Mouse (Mus musculus): ENCODE data around the gene Hist1h4n.
"Not testable (repeated sequence)": the region's sequence is repeated elsewhere in the genome, so short reads cannot be mapped to it uniquely, and the experiment has no call there.

DNA sequence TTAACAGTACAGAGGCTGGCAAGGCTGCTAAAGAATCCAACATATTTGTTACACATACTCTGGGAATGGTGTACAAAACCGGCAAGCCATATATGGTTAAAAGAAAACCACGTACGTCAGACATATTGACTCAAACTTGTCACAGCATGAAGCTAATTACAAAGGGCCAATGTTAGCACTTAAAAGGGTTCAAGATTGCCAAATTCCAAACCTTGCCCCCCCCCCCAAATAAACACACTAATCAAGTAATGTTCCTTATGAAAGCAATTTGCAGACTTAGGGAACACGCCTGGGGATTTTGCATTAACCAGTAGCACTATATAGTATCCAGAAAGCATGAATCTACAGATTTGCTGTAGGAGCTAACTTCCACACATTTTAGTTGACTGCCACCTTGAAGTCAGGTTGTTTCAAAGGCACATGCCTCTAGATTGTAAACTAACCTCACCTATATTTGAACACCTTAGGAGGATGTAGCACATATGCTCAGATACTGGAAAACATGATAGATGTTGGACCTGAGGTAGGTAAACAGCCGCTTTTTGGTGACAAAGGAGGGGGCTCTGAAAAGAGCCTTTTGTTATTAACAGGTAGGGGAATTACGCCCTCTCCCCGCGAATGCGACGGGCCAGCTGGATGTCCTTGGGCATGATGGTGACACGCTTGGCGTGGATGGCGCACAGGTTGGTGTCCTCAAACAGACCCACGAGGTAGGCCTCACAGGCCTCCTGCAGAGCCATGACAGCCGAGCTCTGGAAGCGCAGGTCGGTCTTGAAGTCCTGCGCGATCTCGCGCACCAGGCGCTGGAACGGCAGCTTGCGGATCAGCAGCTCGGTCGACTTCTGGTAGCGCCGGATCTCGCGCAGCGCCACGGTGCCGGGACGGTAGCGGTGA is 49.4 kb downstream of the Hist1h4n start:
- not testable (repeated sequence) for TF ChIP-seq CTCF (conservative IDR thresholded peaks at IDR 0.05; ENCODE audit: low read length); NANOG (IDR thresholded peaks at IDR 0.05; ENCODE audit: borderline replicate concordance, low read length)
